Mouse (Mus musculus) heart, postnatal 25 days (tissue): Measurements from ENCODE around the gene Arid5b. TPM values are rescaled to one million over a fixed set of nuclear protein-coding genes. Genes with fewer than 3 reads are reported as not detected.

Experiments
- DNase-seq: peaks from one replicate; pipeline ENCODE4 v3.0.0; 2022; ENCODE audit warnings: low spot score
- intact Hi-C: fragments of 180-260 bp; cut with DNase I; formaldehyde crosslinking; loops from one replicate; pipeline ENCODE4 v1.15.1; 2025
- total RNA-seq, 2 experiments: library from RNA; stranded (reverse); gene quantifications; 2 replicates each; pipeline ENCODE4 v1.2.3; 2021

The Arid5b gene
- total RNA-seq, 2 experiments from 2014 or later = 22.5 to 28.3 TPM

- intact Hi-C loops = no loop called here
- no peak for DNase-seq
Measured at GRCm38 (mm10) chr10:68173634-68174033, 104.9 kb downstream of the Arid5b start.

- intact Hi-C loops = no loop called here
- DNase-seq = no peak
Measured at GRCm38 (mm10) chr10:68172906-68173305, 105.6 kb downstream of the Arid5b start.

- intact Hi-C loops = no loop called here
- DNase-seq = no peak
Measured at GRCm38 (mm10) chr10:68171974-68172373, 106.6 kb downstream of the Arid5b start.

GRCm38 (mm10) chr10:68168613-68169012 is 109.9 kb downstream of the Arid5b start:
- intact Hi-C loops = no loop called here
- no peak for DNase-seq

- intact Hi-C loops = no loop called here
- DNase-seq = no peak
Measured at GRCm38 (mm10) chr10:68168141-68168540, 110.4 kb downstream of the Arid5b start.

GRCm38 (mm10) chr10:68167118-68167517 is 111.4 kb downstream of the Arid5b start:
- intact Hi-C loops = loop anchor here (2.0 kb wide), 1 partner anchor 24 kb away; no protein-coding TSS in a partner anchor
- no peak for DNase-seq

- intact Hi-C loops = loop anchor here (2.0 kb wide), 1 partner anchor 24 kb away; no protein-coding TSS in a partner anchor
- DNase-seq = no peak
Measured at GRCm38 (mm10) chr10:68166695-68167086, 111.8 kb downstream of the Arid5b start.

GRCm38 (mm10) chr10:68165709-68166694 is 112.5 kb downstream of the Arid5b start:
- intact Hi-C loops = loop anchor here (2.0 kb wide), 1 partner anchor 25 kb away; no protein-coding TSS in a partner anchor
- DNase-seq = no peak

GRCm38 (mm10) chr10:68164723-68165706 is 113.5 kb downstream of the Arid5b start:
- intact Hi-C loops = no loop called here
- DNase-seq = no peak

GRCm38 (mm10) chr10:68164137-68164536 is 114.4 kb downstream of the Arid5b start:
- DNase-seq = no peak
- intact Hi-C loops = no loop called here

- DNase-seq = no peak
- intact Hi-C loops = no loop called here
Measured at GRCm38 (mm10) chr10:68159759-68160158, 118.8 kb downstream of the Arid5b start.

GRCm38 (mm10) chr10:68158555-68158954 is 120.0 kb downstream of the Arid5b start:
- no peak for DNase-seq
- intact Hi-C loops = no loop called here

GRCm38 (mm10) chr10:68157511-68157910 is 121.0 kb downstream of the Arid5b start:
- intact Hi-C loops = no loop called here
- DNase-seq = no peak

GRCm38 (mm10) chr10:68156646-68157245 is 121.8 kb downstream of the Arid5b start:
- no peak for DNase-seq
- intact Hi-C loops = no loop called here

- intact Hi-C loops = no loop called here
- DNase-seq = no peak
Measured at GRCm38 (mm10) chr10:68156159-68156558, 122.4 kb downstream of the Arid5b start.

- intact Hi-C loops = no loop called here
- DNase-seq = no peak
Measured at GRCm38 (mm10) chr10:68155431-68156119, 123.0 kb downstream of the Arid5b start.

- DNase-seq = no peak
- intact Hi-C loops = loop anchor here (5.0 kb wide), 1 partner anchor 38 kb away; no protein-coding TSS in a partner anchor
Measured at GRCm38 (mm10) chr10:68154046-68154765, 124.3 kb downstream of the Arid5b start.

- intact Hi-C loops = loop anchor here (5.0 kb wide), 1 partner anchor 39 kb away; no protein-coding TSS in a partner anchor
- no peak for DNase-seq
Measured at GRCm38 (mm10) chr10:68153344-68154045, 125.0 kb downstream of the Arid5b start.
